Mouse (Mus musculus): ENCODE results near the gene Dnajc2.

The Dnajc2 gene

DNA sequence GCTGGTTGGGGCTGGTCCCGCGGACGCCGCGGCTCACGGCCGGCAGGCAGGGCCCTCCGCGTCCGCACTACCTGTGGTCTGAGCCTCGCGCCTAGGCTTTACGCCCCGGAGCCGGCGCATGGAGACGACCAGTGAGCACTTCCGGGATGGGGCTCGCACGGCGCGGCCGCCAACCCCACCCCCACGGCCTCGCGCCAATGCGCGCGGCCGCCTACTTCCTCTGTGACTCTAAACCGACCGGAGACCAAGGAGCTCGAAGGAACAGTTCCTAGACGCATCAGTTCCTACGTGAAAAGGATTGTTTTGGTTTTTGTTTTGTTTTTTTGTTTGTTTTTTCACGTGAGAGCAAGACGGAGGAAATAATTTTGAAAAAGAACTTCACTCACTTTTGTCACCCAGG lies at the start of gene Dnajc2, which contains the start of gene Psmc2:
Dnajc2 (minus strand) TSS at position 199 of the 400 bp plus-strand sequence.
Psmc2 (plus strand) TSS at position 231 of the 400 bp plus-strand sequence.
- peak; percentile 87 to 91 for DNase-seq (ENCODE audit: low spot score in 2 of 2)

DNA sequence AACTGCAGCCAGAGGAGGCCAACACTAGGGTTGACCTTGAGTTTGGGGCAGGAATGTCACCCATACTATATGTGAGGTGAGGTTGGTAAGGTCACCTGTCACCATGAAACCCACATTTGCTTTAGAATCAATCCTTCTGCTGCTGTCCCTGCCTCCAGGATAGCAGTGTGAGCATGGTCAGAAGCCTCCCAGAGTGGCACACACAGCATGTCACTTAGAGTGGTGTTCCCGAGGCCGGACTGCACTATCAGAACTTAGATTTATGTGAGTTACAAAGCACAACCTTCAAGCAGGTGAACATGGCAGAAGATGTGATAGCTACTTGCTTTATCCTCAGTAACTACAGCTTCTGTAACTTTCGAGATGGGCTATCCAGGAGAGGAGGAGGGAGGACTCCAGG lies 46.7 kb upstream of the Dnajc2 start:
- no peak for DNase-seq (ENCODE audit: low spot score in 2 of 2)

DNA sequence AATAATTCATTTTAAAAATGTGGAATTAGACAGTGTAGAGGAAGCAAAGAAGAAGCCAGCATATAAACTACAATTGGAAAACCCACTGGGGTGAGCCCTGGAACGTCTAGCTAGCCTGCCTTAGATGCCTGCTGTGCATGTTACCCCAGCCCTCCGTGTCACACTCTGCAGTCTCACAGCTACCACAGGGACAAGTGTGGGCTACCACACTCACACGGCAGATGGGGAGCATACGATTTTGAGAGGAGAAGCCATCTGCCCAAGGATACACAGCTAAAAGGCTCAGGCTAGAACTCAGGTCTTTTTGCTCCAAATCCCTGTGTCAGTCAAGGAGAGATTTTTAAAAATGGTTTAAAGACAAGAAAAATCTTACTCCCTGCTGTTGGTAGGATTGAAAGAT lies 43.8 kb upstream of the Dnajc2 start:
- DNase-seq (ENCODE audit: low spot score in 2 of 2), result no peak

- DNase-seq (ENCODE audit: low spot score in 2 of 2), result no peak
These were observed 42.6 kb upstream of the Dnajc2 start for GRCm38 (mm10) chr5:21827643-21828042.

GRCm38 (mm10) chr5:21826370-21826769 lies 41.3 kb upstream of the Dnajc2 start:
- no peak for DNase-seq (ENCODE audit: low spot score in 2 of 2)

DNA sequence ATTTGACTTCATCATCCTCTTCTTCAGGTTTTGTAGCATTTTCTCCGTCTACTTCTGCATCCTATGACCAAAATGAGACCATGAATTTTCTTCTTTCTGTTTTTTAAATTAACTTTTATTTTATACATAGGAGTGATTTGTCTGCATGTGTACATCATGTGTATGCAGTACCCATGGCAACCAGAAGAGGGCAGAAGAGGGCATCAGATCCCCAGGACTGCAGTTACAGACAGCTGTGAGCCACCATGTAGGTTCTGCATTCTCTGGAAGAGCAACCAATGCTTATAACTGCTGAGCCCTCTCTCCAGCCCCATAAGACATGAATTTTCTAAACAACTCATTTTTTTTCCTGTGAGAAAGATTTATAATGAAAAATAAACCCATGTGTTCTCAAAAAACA lies 28.9 kb upstream of the Dnajc2 start:
- DNase-seq (ENCODE audit: low spot score in 2 of 2), result peak in 1 of 2 experiments; percentile 4

DNA sequence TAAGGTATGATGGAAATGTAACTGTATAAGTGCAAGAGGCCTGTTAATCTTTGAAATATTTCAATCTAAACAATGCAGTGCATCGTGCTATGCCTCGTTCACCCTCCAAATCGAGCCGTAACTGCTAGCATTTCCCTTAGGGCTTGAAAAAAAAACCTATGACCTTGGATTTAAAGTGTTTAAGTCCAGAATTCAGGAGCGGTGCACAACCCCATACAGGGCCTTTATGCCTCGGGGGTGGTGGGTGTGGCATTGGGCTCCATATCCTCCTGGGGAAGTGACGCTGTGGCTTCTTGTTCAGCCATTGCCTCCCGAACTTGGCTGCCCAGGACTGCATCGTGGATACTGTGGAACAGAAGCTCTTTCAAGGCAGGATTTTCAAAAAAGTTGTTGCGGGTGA lies 25.9 kb upstream of the Dnajc2 start:
- DNase-seq (ENCODE audit: low spot score in 2 of 2), result no peak

- no peak for DNase-seq (ENCODE audit: low spot score in 2 of 2)
These were observed 19.8 kb upstream of the Dnajc2 start for GRCm38 (mm10) chr5:21804837-21805236.

DNA sequence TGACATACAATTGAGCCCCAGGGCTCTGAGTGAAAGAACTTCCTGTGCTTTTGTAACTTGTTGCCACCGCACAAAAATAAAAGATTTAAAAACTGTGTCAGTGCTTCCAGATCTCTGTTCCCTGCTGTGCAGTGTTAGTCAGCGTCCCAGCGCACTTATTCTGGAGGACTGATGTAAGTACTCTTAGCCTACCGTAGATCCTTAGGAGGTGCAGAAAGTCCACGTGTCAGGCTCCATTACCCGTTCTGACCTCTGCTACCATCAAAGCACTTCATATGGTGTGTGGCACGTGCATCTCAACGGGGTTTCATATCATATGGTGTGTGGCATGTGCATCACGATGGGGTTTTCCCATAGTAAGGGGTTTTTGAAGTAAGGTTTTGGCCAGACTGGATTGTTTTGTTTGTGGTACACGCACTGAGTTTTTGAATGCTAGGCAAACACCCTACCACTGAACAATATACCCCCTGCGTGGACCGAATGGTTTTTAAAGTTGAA lies 18.7 kb upstream of the Dnajc2 start:
- no peak for DNase-seq (ENCODE audit: low spot score in 2 of 2)

GRCm38 (mm10) chr5:21802907-21803306 lies 17.9 kb upstream of the Dnajc2 start:
- no peak for DNase-seq (ENCODE audit: low spot score in 2 of 2)

- DNase-seq (ENCODE audit: low spot score in 2 of 2), result no peak
These were observed 7.1 kb upstream of the Dnajc2 start for GRCm38 (mm10) chr5:21792166-21792565.

DNA sequence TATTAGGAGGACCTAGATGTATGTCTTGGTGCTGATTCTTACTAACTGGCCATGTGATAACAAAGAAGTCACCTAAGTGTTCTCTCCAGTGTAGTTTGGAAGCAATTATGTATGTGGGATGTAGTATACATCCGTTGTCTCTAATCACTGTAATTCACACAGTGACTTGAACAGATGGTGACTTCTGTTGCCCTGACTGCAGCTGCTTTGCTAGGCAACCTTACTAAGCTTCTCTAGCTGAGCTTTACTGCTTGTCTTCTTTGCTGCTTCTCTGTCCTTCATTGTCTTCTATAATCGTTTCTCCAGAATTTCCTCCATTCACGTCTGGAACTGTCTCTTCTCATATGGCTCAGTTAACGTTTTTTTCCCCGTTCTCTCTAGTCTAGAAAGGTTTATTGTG lies 4.0 kb upstream of the Dnajc2 start:
- no peak for DNase-seq (ENCODE audit: low spot score in 2 of 2)

GRCm38 (mm10) chr5:21787186-21788105 lies 2.4 kb upstream of the Dnajc2 start:
- DNase-seq (ENCODE audit: low spot score in 2 of 2), result no peak

DNA sequence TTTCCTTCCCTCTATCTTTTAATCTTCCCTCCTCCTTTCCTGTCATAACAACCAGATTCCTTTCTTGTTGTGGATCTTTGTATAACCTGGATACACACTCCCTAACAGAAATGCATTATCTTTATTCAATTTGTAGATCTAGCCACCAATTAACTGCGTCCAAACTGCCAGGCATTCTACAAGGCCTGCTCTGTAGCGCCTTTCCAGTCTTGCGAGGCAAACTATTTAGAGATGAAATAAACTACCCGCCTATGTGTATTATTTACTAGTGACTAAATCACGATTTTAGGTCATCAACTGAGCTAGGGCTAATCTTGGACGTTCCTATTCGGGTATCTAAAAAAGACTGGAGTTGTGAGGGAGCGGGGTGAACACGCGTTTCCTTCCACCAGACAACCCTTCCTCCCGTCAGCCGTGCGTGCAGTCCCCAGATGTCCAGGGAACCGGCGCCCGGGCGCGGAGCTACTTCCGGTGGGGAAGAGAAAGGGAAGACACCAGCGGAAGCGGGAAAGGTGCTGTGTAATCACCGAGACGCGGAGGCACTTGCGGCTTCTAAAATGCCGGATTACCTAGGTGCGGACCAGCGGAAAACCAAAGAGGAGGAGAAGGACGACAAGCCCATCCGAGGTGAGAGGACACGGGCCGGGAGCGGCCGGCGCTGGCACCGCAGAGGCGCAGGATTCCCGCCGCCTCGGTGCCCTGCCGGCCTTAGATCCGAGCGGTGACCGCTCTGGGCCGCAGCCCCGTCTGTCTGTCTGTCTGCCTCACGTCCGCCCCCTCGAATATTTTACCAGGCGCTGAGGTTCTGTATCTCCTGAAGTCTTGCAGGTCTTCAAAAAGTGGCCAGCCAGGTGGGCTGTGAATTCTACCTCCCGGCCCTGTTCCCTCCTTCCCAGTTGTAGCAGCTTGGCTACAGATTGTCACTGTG lies 1.5 kb upstream of the Dnajc2 start:
- peak; percentile 86 to 90 for DNase-seq (ENCODE audit: low spot score in 2 of 2)

DNA sequence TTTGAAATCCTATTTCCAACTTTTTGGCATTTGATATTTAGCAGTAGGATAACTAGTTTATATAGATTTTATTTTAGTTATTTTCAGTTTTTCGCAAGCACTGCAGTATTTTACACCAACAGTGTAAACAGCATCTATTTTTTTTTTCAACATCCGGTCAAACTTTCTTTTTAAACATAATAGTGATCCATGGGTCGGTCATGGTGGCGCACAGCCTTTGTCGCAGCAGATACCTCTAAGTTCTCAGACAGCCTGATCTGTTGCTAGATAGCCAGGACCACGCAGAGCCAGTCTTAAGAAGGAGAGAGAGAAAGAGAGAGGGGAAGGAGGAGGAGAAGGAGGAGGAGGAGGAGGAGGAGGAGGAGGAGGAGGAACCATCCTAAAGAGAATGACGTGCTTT lies 725 bp upstream of the Dnajc2 start:
- no peak for DNase-seq (ENCODE audit: low spot score in 2 of 2)

GRCm38 (mm10) chr5:21784161-21785052 lies 644 bp downstream of the Dnajc2 start:
- DNase-seq (ENCODE audit: low spot score in 2 of 2), result peak; percentile 3 to 13

- no peak for DNase-seq (ENCODE audit: low spot score in 2 of 2)
These were observed 8.6 kb downstream of the Dnajc2 start for GRCm38 (mm10) chr5:21776491-21776890.

DNA sequence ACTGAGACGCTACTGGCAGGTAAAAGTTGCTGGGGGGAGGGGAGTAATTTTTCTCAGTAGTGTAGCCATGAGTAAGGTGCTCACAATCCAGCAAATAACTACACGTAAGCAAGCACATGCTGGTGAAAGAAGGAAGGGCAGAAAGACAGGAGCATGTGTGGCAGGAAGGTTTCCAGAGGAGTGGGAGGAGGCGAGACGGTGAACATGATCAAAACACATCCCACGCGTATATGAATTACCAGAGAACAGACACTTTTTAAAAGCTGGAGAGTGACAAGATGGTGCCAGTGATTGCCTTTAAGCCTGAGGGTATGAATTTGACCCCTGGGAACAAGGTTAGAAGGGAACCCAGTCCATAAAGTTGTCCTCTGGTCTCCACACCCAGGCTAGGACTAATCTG lies 15.2 kb downstream of the Dnajc2 start:
- no peak for DNase-seq (ENCODE audit: low spot score in 2 of 2)

DNA sequence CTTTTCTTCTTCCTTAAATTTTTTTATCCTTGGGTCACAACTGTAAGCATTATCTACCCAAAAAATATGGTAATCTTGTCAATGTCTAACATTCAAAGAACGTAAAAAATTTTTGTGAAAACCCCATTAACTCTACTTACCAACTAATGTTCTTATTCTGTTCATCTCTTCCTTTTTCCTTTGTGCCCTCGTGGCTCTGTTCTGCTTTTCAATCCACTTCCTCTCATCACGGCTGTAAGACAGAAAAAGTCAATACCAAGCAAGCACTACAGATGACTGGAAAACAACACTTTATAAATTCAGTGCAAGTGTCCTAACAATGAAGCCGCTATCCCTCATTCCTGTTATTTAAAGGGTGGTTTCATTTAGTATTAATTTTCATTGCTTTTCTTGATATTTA lies 16.5 kb downstream of the Dnajc2 start:
- no peak for DNase-seq (ENCODE audit: low spot score in 2 of 2)

DNA sequence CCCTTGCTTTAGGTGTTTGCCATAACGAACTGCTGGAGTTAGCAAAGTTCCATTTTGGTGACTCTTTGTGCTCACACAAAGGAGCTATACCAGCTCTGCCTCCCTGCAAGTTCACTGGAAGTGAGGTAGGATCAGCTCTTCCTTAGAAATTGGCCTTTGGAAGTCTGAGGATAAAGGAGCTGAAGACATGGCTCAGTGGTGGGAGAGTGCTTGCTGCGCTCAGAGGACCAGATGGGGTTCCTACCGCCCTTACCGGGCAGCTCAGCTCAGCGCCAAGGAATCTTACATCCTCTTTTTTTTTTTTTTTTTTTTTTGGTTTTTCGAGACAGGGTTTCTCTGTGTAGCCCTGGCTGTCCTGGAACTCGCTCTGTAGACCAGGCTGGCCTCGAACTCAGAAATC lies 39.1 kb downstream of the Dnajc2 start:
- DNase-seq (ENCODE audit: low spot score in 2 of 2), result no peak

GRCm38 (mm10) chr5:21744651-21745050 lies 40.4 kb downstream of the Dnajc2 start:
- DNase-seq (ENCODE audit: low spot score in 2 of 2), result no peak

Data from spleen, postnatal 36 days (tissue).